Mouse (Mus musculus): ENCODE measurements around the gene Pomp. TPM values are rescaled to one million over a fixed set of nuclear protein-coding genes. Genes with fewer than 3 reads are reported as not detected.
"Not testable (repeated sequence)": the region's sequence is repeated elsewhere in the genome, so short reads cannot be mapped to it uniquely, and the experiment has no call there.

Gene Pomp
- total RNA-seq, 2 experiments from 2014 or later: 141 to 146 TPM

- intact Hi-C loops (cut with DNase I): loop anchor here (2.0 kb wide), 1 partner anchor 34 kb away; the partner anchor contains the start of gene Pomp
- peak; percentile 65 for TF ChIP-seq CTCF (IDR thresholded peaks at IDR 0.05)
- DNase-seq: peak; percentile 97
- peak within 1 kb of the TSS; percentile 88 for H3K4me3 ChIP-seq
- H3K27ac ChIP-seq: peak within 1 kb of the TSS; percentile 91
Observed at GRCm38 (mm10) chr5:147894455-147895076, 34.3 kb downstream of the Pomp start, which contains the start of gene Slc46a3. Gene Slc46a3, minus strand, starts transcription at chr5:147894815.

GRCm38 (mm10) chr5:147895436-147896198 is 35.4 kb downstream of the Pomp start:
- no peak for TF ChIP-seq CTCF (IDR thresholded peaks at IDR 0.05)

GRCm38 (mm10) chr5:147896501-147896900 is 36.2 kb downstream of the Pomp start:
- H3K27ac ChIP-seq; DNase-seq; H3K4me3 ChIP-seq; intact Hi-C loops (cut with DNase I): not testable (repeated sequence)

More at GRCm38 (mm10) chr5:147895436-147896198, 35.4 kb downstream of the Pomp start:
- peak overlapping the region; percentile 88 for H3K4me3 ChIP-seq
- peak overlapping the region; percentile 71 for H3K27ac ChIP-seq
- intact Hi-C loops (cut with DNase I): loop anchor here (2.0 kb wide), 1 partner anchor 35 kb away; the partner anchor contains the start of gene Pomp
- DNase-seq: no peak

- intact Hi-C loops (cut with DNase I): no loop called here
- no peak for DNase-seq
- Histone ChIP-seq H3K27ac (no peak overlapping the region), H3K4me3 (no peak overlapping the region)
- TF ChIP-seq CTCF (IDR thresholded peaks at IDR 0.05): no peak
Observed at GRCm38 (mm10) chr5:147898254-147898653, 38.0 kb downstream of the Pomp start.

GRCm38 (mm10) chr5:147898968-147899549 is 38.8 kb downstream of the Pomp start:
- H3K27ac ChIP-seq: no peak overlapping the region
- TF ChIP-seq CTCF (IDR thresholded peaks at IDR 0.05): no peak
- intact Hi-C loops (cut with DNase I): no loop called here

GRCm38 (mm10) chr5:147902008-147902757 is 41.9 kb downstream of the Pomp start:
- no peak for DNase-seq
- Histone ChIP-seq H3K27ac (no peak overlapping the region), H3K4me3 (no peak overlapping the region)
- no peak for TF ChIP-seq CTCF (IDR thresholded peaks at IDR 0.05)
- intact Hi-C loops (cut with DNase I): no loop called here

More at GRCm38 (mm10) chr5:147898968-147899549, 38.8 kb downstream of the Pomp start:
- no peak for DNase-seq
- no peak overlapping the region for H3K4me3 ChIP-seq

GRCm38 (mm10) chr5:147903166-147903565 is 42.9 kb downstream of the Pomp start:
- no peak for DNase-seq
- no peak for TF ChIP-seq CTCF (IDR thresholded peaks at IDR 0.05)
- Histone ChIP-seq H3K4me3 (no peak overlapping the region), H3K27ac (no peak overlapping the region)
- intact Hi-C loops (cut with DNase I): no loop called here

GRCm38 (mm10) chr5:147907144-147907543 is 46.9 kb downstream of the Pomp start:
- H3K4me3 ChIP-seq: no peak overlapping the region
- no peak overlapping the region for H3K27ac ChIP-seq
- intact Hi-C loops (cut with DNase I): no loop called here
- TF ChIP-seq CTCF (IDR thresholded peaks at IDR 0.05): peak; percentile 40
- no peak for DNase-seq

GRCm38 (mm10) chr5:147907851-147908250 is 47.6 kb downstream of the Pomp start:
- H3K4me3 ChIP-seq: no peak overlapping the region
- no peak overlapping the region for H3K27ac ChIP-seq
- DNase-seq: no peak
- no peak for TF ChIP-seq CTCF (IDR thresholded peaks at IDR 0.05)
- intact Hi-C loops (cut with DNase I): no loop called here

GRCm38 (mm10) chr5:147910807-147911509 is 50.7 kb downstream of the Pomp start:
- intact Hi-C loops (cut with DNase I): no loop called here
- no peak overlapping the region for H3K4me3 ChIP-seq
- DNase-seq: no peak
- peak; percentile 26; the same call in 1 of the 2 replicates for TF ChIP-seq CTCF (IDR thresholded peaks at IDR 0.05)
- no peak overlapping the region for H3K27ac ChIP-seq

GRCm38 (mm10) chr5:147911744-147912143 is 51.5 kb downstream of the Pomp start:
- intact Hi-C loops (cut with DNase I): no loop called here
- no peak for TF ChIP-seq CTCF (IDR thresholded peaks at IDR 0.05)
- no peak for DNase-seq

More at GRCm38 (mm10) chr5:147911744-147912143, 51.5 kb downstream of the Pomp start:
- Histone ChIP-seq H3K4me3 (no peak overlapping the region), H3K27ac (no peak overlapping the region)

Data from gastrocnemius, adult 2 months (tissue).